17 mouse cellular contexts compared by ENCODE assay signal in the genomic region with DNA sequence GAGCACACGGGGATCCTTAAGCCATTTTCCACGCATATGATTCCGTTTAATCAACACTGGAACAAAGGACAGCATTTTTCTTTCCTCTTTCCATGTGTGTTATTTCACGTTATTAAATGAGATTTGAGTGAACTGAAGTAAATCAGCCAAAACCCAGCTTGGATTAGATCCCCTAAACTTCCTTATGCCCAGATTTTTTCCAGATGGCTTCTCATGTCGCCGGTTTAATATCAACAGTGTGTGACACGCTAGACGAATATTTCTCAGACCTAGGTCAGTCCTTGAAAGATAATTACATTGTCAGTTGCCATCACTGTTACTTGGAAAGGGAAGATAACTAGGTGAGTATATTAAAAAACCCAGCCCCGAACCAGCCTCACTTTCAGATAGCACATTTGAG.
A peak's percentile ranks its signal among the peaks of the same experiment; 100 is the strongest.
DNase-seq lines count a peak whose midpoint lies in the region; ATAC-seq lines count a peak whose summit lies in the region.
"Had no signal": no experiment of that assay in that cellular context is flagged by ENCODE, and none has a peak within 500 bp of the region (broad histone marks: within the 10 kb centered on the region; RNA-seq: fewer than 3 reads in every experiment).

No protein-coding gene starts in this region.

- no peak overlapping the region for H3K4me2 ChIP-seq in midbrain, embryonic 11.5 days
- no peak overlapping the region for H3K4me2 ChIP-seq in midbrain, embryonic 13.5 days (replicated peaks)
- no peak overlapping the region; the same call in 1 of the 2 replicates for H3K4me2 ChIP-seq in stomach, embryonic 15.5 days
- H3K4me2 ChIP-seq: heart, embryonic 15.5 days had no signal

- H3K27ac ChIP-seq in midbrain, embryonic 11.5 days (ENCODE audit: low read depth, low read length), result no peak overlapping the region
- no peak overlapping the region for H3K27ac ChIP-seq in midbrain, embryonic 13.5 days
- peak overlapping the region; percentile 51; the same call in 1 of the 2 replicates for H3K27ac ChIP-seq in stomach, embryonic 15.5 days
- H3K27ac ChIP-seq: heart, adult 2 months; heart, embryonic 15.5 days had no signal

- H3K9ac ChIP-seq in midbrain, embryonic 11.5 days (ENCODE audit: low read length), result no peak overlapping the region
- no peak overlapping the region for H3K9ac ChIP-seq in midbrain, embryonic 13.5 days (replicated peaks)
- no peak overlapping the region for H3K9ac ChIP-seq in stomach, embryonic 15.5 days
- H3K9ac ChIP-seq: heart, embryonic 15.5 days had no signal

- no peaks in the 10 kb centered on the region for H3K4me1 ChIP-seq in midbrain, embryonic 11.5 days (ENCODE audit: control insufficient read depth, insufficient read depth, low read length)
- 0 out of 2 replicates have a peak, but pooled peaks cover 4% of the 10 kb centered on the region for H3K4me1 ChIP-seq in midbrain, embryonic 13.5 days (replicated peaks)
- no peaks in the 10 kb centered on the region for H3K4me1 ChIP-seq in stomach, embryonic 15.5 days

- H3K36me3 ChIP-seq in midbrain, embryonic 11.5 days (ENCODE audit: control insufficient read depth, insufficient read depth, low read length), result no peaks in the 10 kb centered on the region
- H3K36me3 ChIP-seq in midbrain, embryonic 13.5 days, result no peaks in the 10 kb centered on the region
- H3K36me3 ChIP-seq in stomach, embryonic 15.5 days, result no peaks in the 10 kb centered on the region
- H3K36me3 ChIP-seq: G1E; heart, embryonic 15.5 days had no signal

- 72% methylated on average over 9 of the region's 9 CpGs for WGBS in midbrain, embryonic 11.5 days
- WGBS in midbrain, embryonic 13.5 days, result 56% methylated on average over 9 of the region's 9 CpGs
- WGBS in stomach, embryonic 15.5 days, result 37% methylated on average over 9 of the region's 9 CpGs

- H3K4me3 ChIP-seq in midbrain, embryonic 11.5 days (ENCODE audit: low read depth, low read length), result no peak overlapping the region
- H3K4me3 ChIP-seq in midbrain, embryonic 13.5 days (replicated peaks), result no peak overlapping the region
- H3K4me3 ChIP-seq in stomach, embryonic 15.5 days (replicated peaks), result no peak overlapping the region
- H3K4me3 ChIP-seq: heart, adult 2 months; heart, embryonic 15.5 days had no signal

- H3K27me3 ChIP-seq in midbrain, embryonic 11.5 days (ENCODE audit: control insufficient read depth, insufficient read depth, low read length), result no peaks in the 10 kb centered on the region
- no peaks in the 10 kb centered on the region for H3K27me3 ChIP-seq in midbrain, embryonic 13.5 days
- H3K27me3 ChIP-seq in stomach, embryonic 15.5 days (replicated peaks), result no peaks in the 10 kb centered on the region
- H3K27me3 ChIP-seq: heart, embryonic 15.5 days had no signal

- H3K9me3 ChIP-seq in midbrain, embryonic 11.5 days (ENCODE audit: control insufficient read depth, low read length), result no peaks in the 10 kb centered on the region
- no peaks in the 10 kb centered on the region for H3K9me3 ChIP-seq in midbrain, embryonic 13.5 days
- no peaks in the 10 kb centered on the region for H3K9me3 ChIP-seq in stomach, embryonic 15.5 days
- H3K9me3 ChIP-seq: heart, embryonic 15.5 days had no signal

- peak; percentile 26 for DNase-seq in embryo, embryonic 10.5 days (ENCODE audit: low spot score)
- DNase-seq in embryo, embryonic 9.5 days (ENCODE audit: extremely low spot score), result no peak
- DNase-seq in midbrain, embryonic 11.5 days (ENCODE audit: low spot score, missing footprints), result peak; percentile 69
- DNase-seq in forelimb bud, embryonic 11.5 days (ENCODE audit: low read depth, low spot score), result peak; percentile 64
- DNase-seq in kidney, postnatal 25 days, result no peak
- DNase-seq in right cerebral cortex, adult 18-20 months, result no peak
- DNase-seq: cerebellum, adult 9-10 months; heart, adult 2 months; layer of hippocampus, postnatal 36 days; left cerebral cortex, postnatal 4 days; lung, postnatal 14 days; thymus, postnatal 14 days had no signal

- ATAC-seq in midbrain, embryonic 11.5 days (ENCODE audit: low FRiP score), result no peak
- ATAC-seq in midbrain, embryonic 13.5 days, result no peak
- no peak for ATAC-seq in stomach, embryonic 15.5 days (ENCODE audit: insufficient read depth, low FRiP score, low read depth)
- ATAC-seq: CD4-positive, CD25-positive, alpha-beta regulatory T cell, adult 4 months had no signal

Comparison
In these comparisons a context has a peak if more than half of its experiments do, and no peak if none do; other contexts are left out.
1. DNase-seq: peak in embryo, embryonic 10.5 days (single experiment), midbrain, embryonic 11.5 days (single experiment) and forelimb bud, embryonic 11.5 days (single experiment); none in embryo, embryonic 9.5 days (single experiment), kidney, postnatal 25 days (0 of 2) and right cerebral cortex, adult 18-20 months (single experiment).